Mouse (Mus musculus) small intestine, adult 2 months (tissue): ENCODE data around the gene Wrap53. TPM values are rescaled to one million over a fixed set of nuclear protein-coding genes. Genes with fewer than 3 reads are reported as not detected.
A peak's percentile ranks its signal among the peaks of the same experiment; 100 is the strongest.

Experiments
- H3K27ac ChIP-seq: fragments of 200-500 bp; 2 replicates; pipeline ENCODE4 v1.5.1; 2012; ENCODE audit warnings: low read depth, low read length, control low read depth, inconsistent platforms; ENCODE audit not compliant: insufficient read depth
- H3K27me3 ChIP-seq: fragments of 200-500 bp; 2 replicates; pipeline ENCODE4 v1.6.1; 2012; ENCODE audit warnings: mild to moderate bottlenecking, moderate library complexity, low read length, inconsistent platforms; ENCODE audit not compliant: control insufficient read depth, insufficient read depth
- H3K36me3 ChIP-seq: fragments of 200-500 bp; 2 replicates; pipeline ENCODE4 v1.6.1; 2012; ENCODE audit warnings: mild to moderate bottlenecking, low read length, control low read depth, inconsistent platforms; ENCODE audit not compliant: control insufficient read depth, insufficient read depth
- H3K4me1 ChIP-seq: fragments of 200-500 bp; 2 replicates; pipeline ENCODE4 v1.6.1; 2012; ENCODE audit warnings: low read length, inconsistent platforms, mixed read lengths; ENCODE audit not compliant: control insufficient read depth, insufficient read depth, insufficient read length
- H3K4me3 ChIP-seq: fragments of 200-500 bp; 2 replicates; pipeline ENCODE4 v1.5.1; 2012; ENCODE audit warnings: low read depth, mild to moderate bottlenecking, control low read depth, inconsistent platforms, low read length, moderate library complexity
- CTCF ChIP-seq: fragments of 200-500 bp; IDR thresholded peaks from 2 replicates; pipeline ENCODE4 v1.5.1; 2012; ENCODE audit warnings: low read depth, mild to moderate bottlenecking, control low read depth, inconsistent platforms, low read length, moderate library complexity, mixed read lengths; ENCODE audit not compliant: insufficient replicate concordance, insufficient read length; ENCODE audit errors: extremely low read depth
- POLR2A ChIP-seq: fragments of 200-500 bp; IDR thresholded peaks from 2 replicates; pipeline ENCODE4 v1.6.1; 2012; ENCODE audit warnings: low read depth, mild to moderate bottlenecking, control low read depth, inconsistent platforms, low read length, moderate library complexity
- WGBS: fragments of 180-500 bp; shearing (Covaris S2); methylation state at CpG from one replicate; pipeline ENCODE4 v1.1.7; 2018; 5-methylcytosine and 5-hydroxymethylcytosine counted together
- polyA plus RNA-seq: library from polyadenylated mRNA; depleted of rRNA; stranded (reverse); fragments of >200 nt; gene quantifications from 2 replicates; pipeline ENCODE4 v1.2.3, GENCODE M21; 2012; rRNA removed

Wrap53 gene
- polyA plus RNA-seq, 1 experiment = 20.2 TPM

GRCm38 (mm10) chr11:69523651-69524050 is 56.4 kb downstream of the Wrap53 start:
- Histone ChIP-seq H3K27ac (no peak overlapping the region), H3K4me3 (no peak overlapping the region), H3K27me3 (no peaks in the 10 kb centered on the region), H3K36me3 (no peaks in the 10 kb centered on the region), H3K4me1 (no peaks in the 10 kb centered on the region)
- WGBS = 90% methylated on average over 4 of the region's 4 CpGs
- TF ChIP-seq POLR2A = no peak
- no peak for TF ChIP-seq CTCF

DNA sequence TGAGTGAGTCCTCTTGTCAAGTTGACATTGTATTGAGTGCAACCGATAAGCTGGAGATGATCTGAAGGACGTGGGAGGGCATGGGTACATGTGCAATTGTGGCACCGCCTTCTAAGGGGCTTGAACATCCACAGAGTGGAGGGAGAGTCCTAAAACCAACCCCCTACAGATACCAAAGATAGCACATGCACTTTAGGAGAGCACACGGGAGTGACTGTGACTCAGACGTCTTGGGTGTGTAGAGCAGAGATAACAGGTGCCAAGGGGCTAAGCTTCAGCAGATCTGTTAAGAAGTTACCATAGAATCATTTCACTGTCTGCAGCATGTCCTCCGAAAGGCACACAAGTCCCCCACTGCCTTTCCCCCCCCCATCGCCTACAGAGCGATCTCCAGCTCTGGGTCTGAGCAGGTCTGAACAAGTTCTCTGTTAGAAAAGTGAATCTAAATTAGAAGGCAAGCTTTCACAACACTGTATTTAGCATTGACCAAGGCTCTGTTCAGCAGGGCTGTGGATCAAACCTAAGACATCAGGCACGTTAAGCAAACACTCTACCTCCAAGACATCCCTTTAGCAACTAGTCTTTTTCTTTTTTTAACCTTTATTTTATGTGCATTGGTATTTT is 58.4 kb downstream of the Wrap53 start:
- H3K27ac ChIP-seq = no peak overlapping the region
- TF ChIP-seq POLR2A (no peak), CTCF (no peak)
- 79% methylated on average over 9 of the region's 9 CpGs for WGBS
- H3K4me1 ChIP-seq = no peaks in the 10 kb centered on the region
- no peaks in the 10 kb centered on the region for H3K27me3 ChIP-seq
- H3K36me3 ChIP-seq = no peaks in the 10 kb centered on the region
- no peak overlapping the region for H3K4me3 ChIP-seq

- Histone ChIP-seq H3K27me3 (no peaks in the 10 kb centered on the region), H3K27ac (no peak overlapping the region), H3K4me1 (no peaks in the 10 kb centered on the region), H3K4me3 (no peak overlapping the region), H3K36me3 (no peaks in the 10 kb centered on the region)
- TF ChIP-seq CTCF = no peak
- TF ChIP-seq POLR2A = no peak
- 75% methylated on average over 4 of the region's 4 CpGs for WGBS
Measured at GRCm38 (mm10) chr11:69519976-69520375, 60.1 kb downstream of the Wrap53 start.

DNA sequence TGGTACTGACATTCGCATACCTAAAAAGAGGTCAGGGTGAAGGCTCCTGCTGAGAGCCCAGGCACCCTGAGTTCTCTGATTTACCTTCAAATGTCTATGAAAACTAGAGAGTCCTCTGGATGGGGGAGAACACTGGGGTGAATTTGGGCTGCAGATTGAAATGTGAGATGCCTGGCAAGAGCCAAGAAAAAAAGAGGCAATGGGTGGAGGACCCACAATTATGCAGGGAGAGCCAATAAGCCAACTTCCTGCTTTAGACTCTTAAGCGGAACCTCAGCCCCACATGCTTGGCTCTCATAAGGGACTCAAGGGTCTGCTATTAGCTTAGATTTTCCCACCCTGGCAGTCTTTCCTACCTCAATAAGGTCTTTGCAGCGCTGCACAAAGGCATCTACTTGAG is 63.4 kb downstream of the Wrap53 start:
- Histone ChIP-seq H3K36me3 (no peaks in the 10 kb centered on the region), H3K27ac (no peak overlapping the region), H3K4me1 (no peaks in the 10 kb centered on the region), H3K4me3 (peak overlapping the region; percentile 26; the same call in 1 of the 2 replicates), H3K27me3 (no peaks in the 10 kb centered on the region)
- 70% methylated on average over 3 of the region's 3 CpGs for WGBS
- no peak for TF ChIP-seq CTCF
- TF ChIP-seq POLR2A = no peak

DNA sequence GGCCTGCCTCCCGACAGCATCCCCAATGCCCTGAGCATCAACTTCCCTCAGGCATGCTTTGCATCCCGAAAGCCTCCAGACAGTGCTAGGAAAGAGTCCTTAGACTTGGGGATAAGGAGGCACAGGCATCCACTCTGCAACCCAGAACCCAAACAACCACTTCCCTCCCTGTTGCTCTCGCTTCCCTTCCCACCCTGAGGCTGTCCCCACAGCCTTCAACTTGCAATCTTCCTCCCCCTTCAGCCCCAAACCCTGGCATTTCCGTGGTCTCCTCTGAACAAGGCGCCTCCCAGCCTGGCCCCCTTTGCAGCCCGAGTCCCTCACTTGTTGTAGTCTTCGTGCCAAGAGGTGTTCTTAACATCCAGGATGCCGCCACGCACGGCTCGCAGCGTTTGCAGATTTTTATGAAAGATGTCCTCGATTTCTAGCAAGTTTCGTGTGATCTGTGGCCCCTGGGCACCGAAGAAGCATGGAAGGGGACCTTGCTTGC is 63.9 kb downstream of the Wrap53 start:
- no peaks in the 10 kb centered on the region for H3K36me3 ChIP-seq
- WGBS = 65% methylated on average over 15 of the region's 15 CpGs
- no peaks in the 10 kb centered on the region for H3K27me3 ChIP-seq
- H3K4me3 ChIP-seq = peak overlapping the region; percentile 26; the same call in 1 of the 2 replicates
- H3K4me1 ChIP-seq = no peaks in the 10 kb centered on the region
- H3K27ac ChIP-seq = no peak overlapping the region
- TF ChIP-seq CTCF (no peak), POLR2A (no peak)

GRCm38 (mm10) chr11:69513840-69514239 is 66.2 kb downstream of the Wrap53 start:
- TF ChIP-seq CTCF = 0 out of 2 replicates have a peak, but pooled peaks have one; percentile 19
- TF ChIP-seq POLR2A = no peak
- H3K4me3 ChIP-seq = no peak overlapping the region
- 9% methylated on average over 6 of the region's 6 CpGs for WGBS
- no peaks in the 10 kb centered on the region for H3K36me3 ChIP-seq
- no peaks in the 10 kb centered on the region for H3K27me3 ChIP-seq
- H3K27ac ChIP-seq = no peak overlapping the region
- no peaks in the 10 kb centered on the region for H3K4me1 ChIP-seq

Other genes with a start within 250 kb of the Wrap53 start
- gene Rnf227, start 239.8 kb downstream of the Wrap53 start, polyA plus RNA-seq = 0.25 and 0.65 TPM in 2 replicates
- gene Chd3, start 210.8 kb downstream of the Wrap53 start, polyA plus RNA-seq = 86.3 and 240 TPM in 2 replicates
- gene Naa38, start 184.8 kb downstream of the Wrap53 start, polyA plus RNA-seq = 129 and 163 TPM in 2 replicates
- 4.3 and 5.3 TPM in 2 replicates for gene Cyb5d1, start 184.6 kb downstream of the Wrap53 start, polyA plus RNA-seq
- 11.2 and 16.5 TPM in 2 replicates for gene Tmem88, start 182.0 kb downstream of the Wrap53 start, polyA plus RNA-seq
- gene Kdm6b, start 166.6 kb downstream of the Wrap53 start, polyA plus RNA-seq = 13.5 and 35.4 TPM in 2 replicates
- 0.22 and 0.23 TPM in 2 replicates for gene Dnah2, start 31.1 kb downstream of the Wrap53 start, polyA plus RNA-seq
- gene Efnb3, start 20.1 kb downstream of the Wrap53 start, polyA plus RNA-seq = 0.79 and 1.5 TPM in 2 replicates
- gene Trp53, start 104 bp upstream of the Wrap53 start, polyA plus RNA-seq = 28.2 and 57.1 TPM in 2 replicates
- 2.5 and 4.5 TPM in 2 replicates for gene Atp1b2, start 25.7 kb upstream of the Wrap53 start, polyA plus RNA-seq
- not detected in 2 replicates for gene Shbg, start 37.6 kb upstream of the Wrap53 start, polyA plus RNA-seq
- gene Sat2, start 41.8 kb upstream of the Wrap53 start, polyA plus RNA-seq = 0.44 and 0.49 TPM in 2 replicates
- 13.4 and 29.2 TPM in 2 replicates for gene Fxr2, start 52.7 kb upstream of the Wrap53 start, polyA plus RNA-seq
- gene Sox15, start 75.1 kb upstream of the Wrap53 start, polyA plus RNA-seq = 0.43 TPM in 1 of 2 replicates, not detected in the other
- gene Mpdu1, start 82.4 kb upstream of the Wrap53 start, polyA plus RNA-seq = 79.7 and 135 TPM in 2 replicates
- 20.9 and 24.7 TPM in 2 replicates for gene Cd68, start 85.9 kb upstream of the Wrap53 start, polyA plus RNA-seq
- gene Eif4a1, start 92.2 kb upstream of the Wrap53 start, polyA plus RNA-seq = 92.1 and 134 TPM in 2 replicates
- 15.4 and 24.6 TPM in 2 replicates for gene Senp3, start 101.8 kb upstream of the Wrap53 start, polyA plus RNA-seq
- gene Tnfsf13, start 105.5 kb upstream of the Wrap53 start, polyA plus RNA-seq = 6.9 and 11.6 TPM in 2 replicates
- gene Tnfsf12, start 115.6 kb upstream of the Wrap53 start, polyA plus RNA-seq = 11.9 and 13.7 TPM in 2 replicates
- 1.8 and 2.3 TPM in 2 replicates for gene Tnfsfm13, start 115.8 kb upstream of the Wrap53 start, polyA plus RNA-seq
- gene Polr2a, start 178.4 kb upstream of the Wrap53 start, polyA plus RNA-seq = 22.5 and 62.3 TPM in 2 replicates
- 0.08 and 0.16 TPM in 2 replicates for gene Slc35g3, start 181.7 kb upstream of the Wrap53 start, polyA plus RNA-seq
- 12.1 and 16.5 TPM in 2 replicates for gene Zbtb4, start 185.7 kb upstream of the Wrap53 start, polyA plus RNA-seq
- gene Chrnb1, start 215.7 kb upstream of the Wrap53 start, polyA plus RNA-seq = 5.5 and 8.7 TPM in 2 replicates
- gene Fgf11, start 221.6 kb upstream of the Wrap53 start, polyA plus RNA-seq = 3.6 and 4.8 TPM in 2 replicates
- gene Tmem102, start 225.4 kb upstream of the Wrap53 start, polyA plus RNA-seq = 30.5 and 63.0 TPM in 2 replicates
- not detected in 2 replicates for gene Gm39566, start 235.0 kb upstream of the Wrap53 start, polyA plus RNA-seq
- not detected in 2 replicates for gene Spem2, start 238.2 kb upstream of the Wrap53 start, polyA plus RNA-seq
- gene Spem1, start 241.9 kb upstream of the Wrap53 start, polyA plus RNA-seq = not detected in 2 replicates